Mouse (Mus musculus): ENCODE measurements around the gene Tomm34.

Tomm34 gene

DNA sequence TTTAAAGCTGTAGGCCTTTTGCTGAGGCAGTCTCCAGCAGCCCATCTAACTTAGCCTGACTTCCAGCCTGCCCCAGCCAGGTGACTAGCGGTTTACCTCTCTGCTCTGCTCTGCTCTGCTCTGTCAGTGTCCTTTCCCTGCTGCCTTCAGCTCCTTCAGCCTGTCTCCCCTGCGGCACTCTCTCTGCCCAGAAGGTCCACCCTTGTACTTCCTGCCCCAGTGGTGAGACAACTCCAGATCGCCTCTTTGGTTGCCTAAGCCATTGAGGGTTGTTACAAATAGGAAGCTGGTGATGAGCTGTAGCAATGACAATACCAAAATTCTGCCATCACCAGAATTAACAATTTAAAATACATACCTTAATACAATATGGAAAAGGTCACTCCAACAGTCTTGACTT is 60.0 kb downstream of the Tomm34 start:
- DNase-seq (ENCODE audit: low read depth, low spot score), result no peak

DNA sequence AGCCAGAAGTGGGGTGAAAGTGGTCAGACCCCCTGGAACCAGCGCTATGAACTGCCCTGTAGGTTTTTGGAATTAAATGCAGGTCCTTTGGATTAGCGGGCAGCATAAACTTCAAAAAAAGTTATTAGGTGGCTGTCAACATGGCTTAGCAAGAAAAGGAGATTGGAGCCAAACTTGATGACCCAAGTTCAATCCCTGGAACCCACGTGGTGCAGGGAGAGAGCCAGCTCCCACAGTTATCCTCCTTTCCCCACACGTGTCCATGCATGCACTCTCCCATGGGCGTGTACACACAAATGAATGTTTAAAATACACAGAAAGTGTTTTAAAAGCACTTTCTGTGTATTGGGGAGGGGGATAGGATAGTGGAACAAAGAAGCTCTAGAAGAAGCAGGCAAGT is 60.5 kb downstream of the Tomm34 start:
- DNase-seq (ENCODE audit: low read depth, low spot score), result no peak

DNA sequence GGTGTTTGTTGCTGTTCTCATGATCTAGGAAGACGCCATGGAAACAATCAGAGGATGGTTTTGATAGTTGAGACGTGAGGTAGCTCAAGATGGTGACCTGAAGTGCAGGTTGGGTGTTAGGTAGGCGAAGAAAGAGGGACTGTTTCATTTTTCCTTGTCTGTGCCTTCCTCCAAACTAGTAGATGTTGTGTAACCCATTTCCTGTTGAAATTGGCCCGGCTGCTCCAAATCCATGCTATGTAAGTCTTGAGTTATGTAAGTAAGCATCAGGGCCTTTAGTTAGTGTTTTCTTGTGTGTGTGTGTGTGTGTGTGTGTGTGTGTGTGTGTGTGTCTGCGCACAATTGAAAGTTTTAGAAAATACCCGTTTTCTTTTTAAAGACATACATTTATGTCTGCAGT is 61.7 kb downstream of the Tomm34 start:
- DNase-seq (ENCODE audit: low read depth, low spot score), result no peak

DNA sequence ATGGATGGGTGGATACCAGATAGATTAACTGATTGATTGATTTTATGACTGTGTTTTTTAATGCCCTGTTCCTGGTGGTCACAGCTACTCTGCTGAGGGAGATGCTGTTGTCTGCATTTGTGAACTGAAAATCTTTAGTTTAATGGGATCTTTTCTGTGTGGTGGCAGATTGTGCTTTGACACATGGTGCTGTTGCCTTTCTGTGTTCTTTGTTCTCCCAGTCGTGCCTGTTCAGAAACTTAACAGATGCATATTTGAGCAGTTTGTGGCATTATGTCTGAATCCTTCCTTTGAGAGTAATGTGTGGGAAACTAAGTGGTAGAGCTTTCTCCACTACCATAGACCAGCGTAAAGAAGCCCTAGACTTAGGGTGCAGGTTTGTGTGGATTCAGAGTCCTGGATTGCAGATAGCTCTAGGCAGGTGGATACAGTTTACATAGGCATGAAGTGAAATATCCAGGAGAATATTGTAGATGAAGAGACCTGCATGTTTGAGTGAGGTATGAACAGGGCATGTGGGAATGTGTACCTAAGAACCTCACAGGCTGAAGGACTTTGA is 62.9 kb downstream of the Tomm34 start:
- DNase-seq (ENCODE audit: low read depth, low spot score), result no peak

DNA sequence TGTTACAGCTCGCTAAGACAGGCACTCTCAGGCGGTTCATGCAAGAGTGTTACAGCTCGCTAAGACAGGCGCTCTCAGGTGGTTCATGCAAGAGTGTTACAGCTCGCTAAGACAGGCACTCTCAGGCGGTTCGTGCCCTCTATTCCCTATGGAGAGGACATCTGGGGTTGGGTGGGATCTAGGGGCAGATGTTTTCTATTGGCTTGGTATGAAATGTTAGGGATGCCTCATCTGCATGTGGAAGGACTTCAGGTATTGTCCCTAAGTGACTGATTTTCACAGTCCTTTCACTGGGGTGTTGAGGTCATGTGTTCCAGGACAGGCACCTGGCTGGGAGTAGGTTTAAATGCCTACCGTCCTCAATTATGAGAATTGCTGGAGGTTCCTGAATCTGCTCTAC is 63.4 kb downstream of the Tomm34 start:
- DNase-seq (ENCODE audit: low read depth, low spot score), result peak; percentile 44

DNA sequence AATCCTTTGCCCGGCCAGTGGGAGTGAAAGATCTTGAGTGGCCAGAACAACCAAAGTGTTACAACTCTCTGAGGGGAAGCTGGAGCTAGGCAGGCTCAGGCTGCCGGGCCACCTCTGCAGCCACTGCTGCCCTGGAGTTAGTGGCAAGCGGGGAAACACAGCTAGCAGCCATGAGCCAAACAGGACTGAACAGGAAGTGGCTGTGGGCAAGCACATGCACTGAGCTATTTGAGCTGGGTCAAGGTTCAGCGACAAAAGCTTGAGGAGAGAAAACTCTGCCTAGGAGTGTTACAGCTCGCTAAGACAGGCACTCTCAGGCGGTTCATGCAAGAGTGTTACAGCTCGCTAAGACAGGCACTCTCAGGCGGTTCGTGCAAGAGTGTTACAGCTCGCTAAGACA is 64.0 kb downstream of the Tomm34 start:
- no peak for DNase-seq (ENCODE audit: low read depth, low spot score)

DNA sequence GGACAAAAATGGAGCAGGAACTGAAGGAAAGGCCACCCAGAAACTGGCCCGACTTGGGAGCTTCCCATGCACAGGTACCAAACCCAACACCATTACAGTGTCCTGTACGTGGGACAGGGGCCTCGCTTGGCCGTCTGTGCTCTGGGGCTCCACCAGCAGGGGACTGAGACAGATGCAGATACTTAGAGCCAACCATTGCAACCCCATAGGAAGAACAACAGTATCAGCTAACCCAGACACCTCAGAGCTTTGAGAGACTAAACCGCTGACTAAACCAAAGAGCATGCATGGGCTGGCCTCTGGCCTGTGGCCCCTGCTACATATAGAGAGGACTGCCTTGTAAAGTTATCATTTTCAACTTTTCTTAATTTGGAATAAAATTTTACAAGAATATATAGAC is 66.5 kb downstream of the Tomm34 start:
- no peak for DNase-seq (ENCODE audit: low read depth, low spot score)

Measured in R1 (cell line).